Mouse (Mus musculus) C2C12 (cell line): ENCODE data around the gene Kcnq5. TPM values are rescaled to one million over a fixed set of nuclear protein-coding genes. Genes with fewer than 3 reads are reported as not detected.

Experiments used
- H3K27me3 ChIP-seq: one replicate; pipeline ENCODE4 v1.6.1; 2011; ENCODE audit not compliant: control insufficient read depth, insufficient read depth, insufficient read length
- H3K36me3 ChIP-seq: one replicate; pipeline ENCODE4 v1.6.1; 2011; ENCODE audit not compliant: control insufficient read depth, insufficient read depth
- H3K4me3 ChIP-seq: one replicate; pipeline ENCODE4 v1.5.1; 2011; ENCODE audit warnings: mild to moderate bottlenecking, control low read depth; ENCODE audit not compliant: poor library complexity, insufficient read depth, severe bottlenecking
- H3K79me2 ChIP-seq: one replicate; pipeline ENCODE4 v1.6.1; 2011; ENCODE audit not compliant: control insufficient read depth, insufficient read depth
- H3K79me3 ChIP-seq: one replicate; pipeline ENCODE4 v1.6.1; 2011; ENCODE audit warnings: low read depth, control low read depth
- H3ac ChIP-seq: one replicate; pipeline ENCODE3; 2011; ENCODE audit warnings: low read depth; ENCODE audit not compliant: control insufficient read depth, insufficient read length
- CEBPB ChIP-seq: IDR thresholded peaks from one replicate; pipeline ENCODE4 v1.6.1; 2011; ENCODE audit warnings: low read depth, mild to moderate bottlenecking, control low read depth, moderate library complexity
- CTCF ChIP-seq: IDR thresholded peaks from one replicate; pipeline ENCODE4 v1.5.1; 2011; ENCODE audit not compliant: control insufficient read depth, insufficient read depth, insufficient read length
- FOSL1 ChIP-seq: IDR thresholded peaks from one replicate; pipeline ENCODE4 v1.8.0; 2011; ENCODE audit warnings: mild to moderate bottlenecking, low read length; ENCODE audit not compliant: poor library complexity, insufficient read depth, severe bottlenecking
- MAX ChIP-seq: IDR thresholded peaks from one replicate; pipeline ENCODE4 v1.6.1; 2011; ENCODE audit warnings: mild to moderate bottlenecking, control low read depth
- MYOD1 ChIP-seq: IDR thresholded peaks from one replicate; pipeline ENCODE4 v1.6.1; 2011; ENCODE audit warnings: low read depth; ENCODE audit not compliant: control insufficient read depth, insufficient read length
- MYOG ChIP-seq: IDR thresholded peaks from one replicate; pipeline ENCODE4 v1.6.1; 2011; ENCODE audit not compliant: control insufficient read depth, insufficient read length; ENCODE audit errors: extremely low read depth
- USF1 ChIP-seq: IDR thresholded peaks from one replicate; pipeline ENCODE4 v1.6.1; 2011; ENCODE audit warnings: low read depth, mild to moderate bottlenecking, control low read depth, moderate library complexity
- polyA plus RNA-seq: library from polyadenylated mRNA; unstranded; fragments of >200 nt; fragmentation: generic; extraction: Trizol; gene quantifications from one replicate; pipeline ENCODE4 v1.2.1, GENCODE M21; 2012; ENCODE audit warnings: missing spikeins

Kcnq5 gene
- polyA plus RNA-seq, 1 experiment: not detected

- Histone ChIP-seq H3K4me3 (no peak overlapping the region), H3K79me3 (no peaks in the 10 kb centered on the region)
- no peak for TF ChIP-seq FOSL1
- TF ChIP-seq CTCF: no peak
- no peak for TF ChIP-seq CEBPB
- no peak for TF ChIP-seq USF1
Observed at GRCm38 (mm10) chr1:21428079-21428478, 533.7 kb downstream of the Kcnq5 start.

GRCm38 (mm10) chr1:21425654-21426053 is 536.1 kb downstream of the Kcnq5 start:
- Histone ChIP-seq H3K4me3 (no peak overlapping the region), H3K36me3 (no peaks in the 10 kb centered on the region), H3K27me3 (no peaks in the 10 kb centered on the region), H3K79me3 (no peaks in the 10 kb centered on the region), H3K79me2 (no peaks in the 10 kb centered on the region), H3ac (no peak overlapping the region)
- TF ChIP-seq CEBPB (no peak), CTCF (no peak)

More at GRCm38 (mm10) chr1:21428079-21428478, 533.7 kb downstream of the Kcnq5 start:
- Histone ChIP-seq H3K36me3 (no peaks in the 10 kb centered on the region), H3ac (no peak overlapping the region), H3K79me2 (no peaks in the 10 kb centered on the region), H3K27me3 (no peaks in the 10 kb centered on the region)

GRCm38 (mm10) chr1:21419370-21419769 is 542.4 kb downstream of the Kcnq5 start:
- Histone ChIP-seq H3ac (no peak overlapping the region), H3K79me2 (no peaks in the 10 kb centered on the region), H3K79me3 (no peaks in the 10 kb centered on the region), H3K27me3 (no peaks in the 10 kb centered on the region), H3K4me3 (no peak overlapping the region), H3K36me3 (no peaks in the 10 kb centered on the region)
- no peak for TF ChIP-seq MYOG
- TF ChIP-seq FOSL1: no peak
- TF ChIP-seq USF1: no peak
- TF ChIP-seq CEBPB: no peak
- TF ChIP-seq MAX: no peak
- TF ChIP-seq CTCF: no peak
- TF ChIP-seq MYOD1: no peak

GRCm38 (mm10) chr1:21412197-21412555 is 549.6 kb downstream of the Kcnq5 start:
- no peaks in the 10 kb centered on the region for H3K36me3 ChIP-seq
- no peak for TF ChIP-seq FOSL1
- no peak for TF ChIP-seq CTCF
- no peak for TF ChIP-seq MAX
- TF ChIP-seq USF1: no peak
- H3K79me2 ChIP-seq: no peaks in the 10 kb centered on the region
- H3K79me3 ChIP-seq: no peaks in the 10 kb centered on the region
- H3K4me3 ChIP-seq: no peak overlapping the region
- H3ac ChIP-seq: no peak overlapping the region
- H3K27me3 ChIP-seq: no peaks in the 10 kb centered on the region

- TF ChIP-seq CEBPB: no peak
- TF ChIP-seq MAX: no peak
- TF ChIP-seq CTCF: no peak
- no peak for TF ChIP-seq FOSL1
- TF ChIP-seq MYOD1: no peak
- no peak for TF ChIP-seq USF1
- no peak for TF ChIP-seq MYOG
- Histone ChIP-seq H3ac (no peak overlapping the region), H3K4me3 (no peak overlapping the region), H3K36me3 (no peaks in the 10 kb centered on the region), H3K79me3 (no peaks in the 10 kb centered on the region), H3K27me3 (no peaks in the 10 kb centered on the region), H3K79me2 (no peaks in the 10 kb centered on the region)
Observed at GRCm38 (mm10) chr1:21411331-21412196, 550.2 kb downstream of the Kcnq5 start.

GRCm38 (mm10) chr1:21407266-21407665 is 554.5 kb downstream of the Kcnq5 start:
- Histone ChIP-seq H3K79me2 (no peaks in the 10 kb centered on the region), H3ac (no peak overlapping the region), H3K79me3 (no peaks in the 10 kb centered on the region), H3K4me3 (no peak overlapping the region), H3K36me3 (no peaks in the 10 kb centered on the region), H3K27me3 (no peaks in the 10 kb centered on the region)
- TF ChIP-seq MYOG: no peak
- TF ChIP-seq CTCF: no peak
- no peak for TF ChIP-seq MYOD1

GRCm38 (mm10) chr1:21402804-21403203 is 558.9 kb downstream of the Kcnq5 start:
- Histone ChIP-seq H3K79me2 (no peaks in the 10 kb centered on the region), H3K36me3 (no peaks in the 10 kb centered on the region), H3K27me3 (no peaks in the 10 kb centered on the region), H3K4me3 (no peak overlapping the region), H3ac (no peak overlapping the region), H3K79me3 (no peaks in the 10 kb centered on the region)
- TF ChIP-seq MYOG (no peak), MYOD1 (no peak), USF1 (no peak), CEBPB (no peak), FOSL1 (no peak), CTCF (no peak), MAX (no peak)
